Mouse (Mus musculus) limb, embryonic 12.5 days (tissue): Measurements from ENCODE around the gene Ipo11. TPM values are rescaled to one million over a fixed set of nuclear protein-coding genes. Genes with fewer than 3 reads are reported as not detected.

ENCODE experiments used
- ATAC-seq: fragments of 200-750 bp; cut with Nextera tagmentation; 2 replicates; pipeline ENCODE4 v1.8.0; 2017; ENCODE audit warnings: low read depth, moderate TSS enrichment; ENCODE audit not compliant: insufficient number of reproducible peaks, insufficient read depth, low FRiP score, low TSS enrichment
- H3K27ac ChIP-seq: fragments of 300-500 bp; sonication (generic); 2 replicates; pipeline ENCODE4 v1.5.1; 2016; ENCODE audit warnings: mild to moderate bottlenecking, moderate library complexity
- H3K27me3 ChIP-seq: fragments of 300-500 bp; sonication (generic); 2 replicates; pipeline ENCODE4 v1.6.1; 2016; ENCODE audit warnings: mild to moderate bottlenecking, moderate library complexity
- H3K36me3 ChIP-seq: fragments of 300-500 bp; sonication (generic); 2 replicates; pipeline ENCODE4 v1.6.1; 2016; ENCODE audit warnings: mild to moderate bottlenecking, moderate library complexity
- H3K4me1 ChIP-seq: fragments of 300-500 bp; sonication (generic); replicated peaks from 2 replicates; pipeline ENCODE4 v1.6.1; 2016
- H3K4me2 ChIP-seq: fragments of 300-500 bp; sonication (generic); 2 replicates; pipeline ENCODE4 v1.6.1; 2016; ENCODE audit warnings: mild to moderate bottlenecking, moderate library complexity
- H3K4me3 ChIP-seq: fragments of 300-500 bp; sonication (generic); replicated peaks from 2 replicates; pipeline ENCODE4 v1.5.1; 2016; ENCODE audit warnings: mild to moderate bottlenecking
- H3K9ac ChIP-seq: fragments of 300-500 bp; sonication (generic); replicated peaks from 2 replicates; pipeline ENCODE4 v1.6.1; 2016; ENCODE audit warnings: mild to moderate bottlenecking, moderate library complexity
- H3K9me3 ChIP-seq: fragments of 300-500 bp; sonication (generic); 2 replicates; pipeline ENCODE4 v1.6.1; 2016; ENCODE audit warnings: mild to moderate bottlenecking, moderate library complexity
- WGBS: fragments of 180-500 bp; shearing (Covaris S2); methylation state at CpG from one replicate; pipeline ENCODE4 v1.1.7; 2016; 5-methylcytosine and 5-hydroxymethylcytosine counted together
- polyA plus RNA-seq: library from polyadenylated mRNA; unstranded; fragments of >200 nt; fragmentation: Nextera tagmentation; extraction: Ambion mirVana; gene quantifications from 2 replicates; pipeline ENCODE4 v1.2.1, GENCODE M21; 2016

Ipo11 gene
- polyA plus RNA-seq, 1 experiment from 2014 or later = 59.0 TPM

DNA sequence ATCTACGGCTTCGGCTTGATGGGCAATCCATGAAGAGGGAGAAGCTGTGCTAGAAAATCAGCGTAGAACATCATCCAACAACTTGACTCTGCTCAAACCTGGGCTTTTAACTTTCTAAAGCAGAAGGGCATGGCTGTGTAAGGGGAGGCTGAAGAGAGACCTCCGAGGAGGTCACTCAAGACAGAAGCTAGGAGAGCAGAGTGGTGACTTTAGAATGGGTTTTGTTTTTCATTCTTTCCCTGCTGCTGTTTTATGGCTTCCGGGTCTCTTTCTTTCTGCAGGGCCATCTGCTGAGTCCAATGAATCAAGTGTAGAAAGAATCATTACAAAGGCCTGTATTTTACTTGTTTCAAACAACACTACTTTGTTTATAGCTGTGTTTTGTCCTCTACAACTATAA, 119.7 kb downstream of the Ipo11 start:
- ATAC-seq = no peak
- Histone ChIP-seq H3K36me3 (peaks cover 20% of the 10 kb centered on the region; the same call in 1 of the 2 replicates), H3K4me2 (no peak overlapping the region), H3K4me1 (no peaks in the 10 kb centered on the region; the same call in 1 of the 2 replicates), H3K9ac (no peak overlapping the region), H3K4me3 (no peak overlapping the region), H3K27me3 (no peaks in the 10 kb centered on the region), H3K9me3 (no peaks in the 10 kb centered on the region), H3K27ac (no peak overlapping the region)
- WGBS = 83% methylated on average over 5 of the region's 5 CpGs

GRCm38 (mm10) chr13:106813519-106813918, 123.2 kb downstream of the Ipo11 start:
- Histone ChIP-seq H3K9ac (no peak overlapping the region), H3K9me3 (no peaks in the 10 kb centered on the region), H3K4me1 (no peaks in the 10 kb centered on the region; the same call in 1 of the 2 replicates), H3K4me3 (no peak overlapping the region), H3K4me2 (no peak overlapping the region), H3K36me3 (peaks cover 36% of the 10 kb centered on the region), H3K27me3 (no peaks in the 10 kb centered on the region), H3K27ac (no peak overlapping the region)
- WGBS = 95% methylated on average over 4 of the region's 4 CpGs
- no peak for ATAC-seq

GRCm38 (mm10) chr13:106813087-106813486, 123.7 kb downstream of the Ipo11 start:
- Histone ChIP-seq H3K36me3 (peaks cover 36% of the 10 kb centered on the region), H3K4me3 (no peak overlapping the region), H3K9me3 (no peaks in the 10 kb centered on the region), H3K27ac (no peak overlapping the region), H3K4me2 (no peak overlapping the region), H3K4me1 (no peaks in the 10 kb centered on the region; the same call in 1 of the 2 replicates), H3K9ac (no peak overlapping the region), H3K27me3 (no peaks in the 10 kb centered on the region)
- no peak for ATAC-seq
- 89% methylated on average over 9 of the region's 9 CpGs for WGBS

DNA sequence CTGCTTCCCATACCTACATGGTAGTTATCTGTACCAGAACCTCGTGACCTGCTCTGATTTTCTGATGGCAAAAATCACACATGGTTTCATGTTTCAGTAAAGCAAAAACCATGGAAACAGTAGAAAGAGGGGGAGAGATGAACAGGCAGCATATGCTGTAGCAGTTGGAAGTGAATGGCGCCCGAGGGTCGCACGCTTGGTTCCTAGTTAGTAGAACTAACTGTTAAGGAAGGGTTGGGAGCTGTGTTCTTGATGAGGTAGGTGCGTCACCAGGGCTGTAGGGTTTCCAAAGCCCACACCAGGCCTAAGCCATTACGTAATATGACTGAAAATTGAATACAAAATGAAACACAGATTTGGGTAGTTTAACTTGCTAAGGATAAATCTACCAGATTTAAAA, 126.6 kb downstream of the Ipo11 start:
- H3K9ac ChIP-seq = no peak overlapping the region
- H3K27me3 ChIP-seq = no peaks in the 10 kb centered on the region
- H3K4me2 ChIP-seq = no peak overlapping the region
- no peak overlapping the region for H3K27ac ChIP-seq
- H3K36me3 ChIP-seq = peaks cover 41% of the 10 kb centered on the region
- no peaks in the 10 kb centered on the region for H3K9me3 ChIP-seq
- ATAC-seq = no peak
- 90% methylated on average over 7 of the region's 7 CpGs for WGBS
- H3K4me1 ChIP-seq = no peaks in the 10 kb centered on the region
- no peak overlapping the region for H3K4me3 ChIP-seq

DNA sequence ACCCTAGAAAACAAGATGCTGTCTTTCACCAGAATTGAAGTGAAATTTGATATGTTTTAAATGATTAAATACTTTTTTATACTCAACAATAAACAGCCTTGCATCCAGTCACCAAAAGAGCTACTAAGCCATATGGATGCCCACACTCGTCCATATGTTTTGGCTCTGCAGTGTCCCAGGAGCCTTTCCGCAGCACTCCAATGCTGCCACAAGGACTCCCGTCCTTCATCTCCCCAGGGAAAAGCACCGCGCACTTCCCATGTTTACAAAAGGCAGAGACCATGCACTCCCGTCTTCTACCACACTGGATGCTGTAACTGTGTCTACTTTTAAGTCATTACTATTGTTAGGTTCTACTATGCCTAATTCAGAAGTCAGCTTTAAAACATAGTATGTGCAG, 127.9 kb downstream of the Ipo11 start:
- ATAC-seq = no peak
- WGBS = 89% methylated on average over 6 of the region's 6 CpGs
- H3K36me3 ChIP-seq = peaks cover 37% of the 10 kb centered on the region
- H3K4me3 ChIP-seq = no peak overlapping the region
- H3K27me3 ChIP-seq = no peaks in the 10 kb centered on the region
- H3K27ac ChIP-seq = no peak overlapping the region
- no peak overlapping the region for H3K4me2 ChIP-seq
- no peaks in the 10 kb centered on the region for H3K9me3 ChIP-seq
- H3K9ac ChIP-seq = no peak overlapping the region
- no peaks in the 10 kb centered on the region for H3K4me1 ChIP-seq

GRCm38 (mm10) chr13:106808315-106808714, 128.4 kb downstream of the Ipo11 start:
- 94% methylated on average over 2 of the region's 2 CpGs for WGBS
- Histone ChIP-seq H3K27me3 (no peaks in the 10 kb centered on the region), H3K36me3 (peaks cover 33% of the 10 kb centered on the region)

GRCm38 (mm10) chr13:106807303-106807702, 129.5 kb downstream of the Ipo11 start:
- Histone ChIP-seq H3K27ac (no peak overlapping the region), H3K9ac (no peak overlapping the region), H3K4me1 (no peaks in the 10 kb centered on the region), H3K4me2 (no peak overlapping the region), H3K4me3 (no peak overlapping the region), H3K36me3 (peaks cover 33% of the 10 kb centered on the region), H3K27me3 (no peaks in the 10 kb centered on the region), H3K9me3 (no peaks in the 10 kb centered on the region)
- no peak for ATAC-seq
- 93% methylated on average over 5 of the region's 5 CpGs for WGBS

More at GRCm38 (mm10) chr13:106808315-106808714, 128.4 kb downstream of the Ipo11 start:
- H3K4me1 ChIP-seq = no peaks in the 10 kb centered on the region
- no peak overlapping the region for H3K4me2 ChIP-seq
- H3K9ac ChIP-seq = no peak overlapping the region
- H3K4me3 ChIP-seq = no peak overlapping the region
- H3K9me3 ChIP-seq = no peaks in the 10 kb centered on the region
- H3K27ac ChIP-seq = no peak overlapping the region
- no peak for ATAC-seq

DNA sequence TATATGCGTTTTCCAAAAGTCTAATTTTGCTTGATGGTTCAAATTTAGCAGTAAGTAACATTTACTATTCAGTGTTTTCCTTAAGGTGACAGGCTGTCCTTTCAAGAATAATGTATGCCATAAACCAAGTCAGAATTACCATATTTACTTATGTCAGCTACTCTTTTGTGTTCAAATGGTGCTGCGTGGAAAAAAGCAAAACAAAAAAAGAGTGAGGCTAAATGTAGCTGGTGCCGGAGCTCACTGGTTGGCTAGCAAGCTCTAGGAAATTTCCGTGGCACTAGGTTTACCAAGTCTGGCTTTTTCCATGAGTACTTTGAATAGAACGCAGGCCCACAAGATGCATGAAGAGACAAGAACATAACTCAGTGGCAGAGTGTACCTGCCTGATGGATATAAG, 131.6 kb downstream of the Ipo11 start:
- ATAC-seq = no peak
- H3K27me3 ChIP-seq = no peaks in the 10 kb centered on the region
- no peak overlapping the region for H3K27ac ChIP-seq
- WGBS = 93% methylated on average over 5 of the region's 5 CpGs
- peaks cover 25% of the 10 kb centered on the region for H3K36me3 ChIP-seq
- H3K9me3 ChIP-seq = no peaks in the 10 kb centered on the region
- no peak overlapping the region for H3K4me3 ChIP-seq
- H3K4me2 ChIP-seq = no peak overlapping the region
- no peak overlapping the region for H3K9ac ChIP-seq
- H3K4me1 ChIP-seq = no peaks in the 10 kb centered on the region

DNA sequence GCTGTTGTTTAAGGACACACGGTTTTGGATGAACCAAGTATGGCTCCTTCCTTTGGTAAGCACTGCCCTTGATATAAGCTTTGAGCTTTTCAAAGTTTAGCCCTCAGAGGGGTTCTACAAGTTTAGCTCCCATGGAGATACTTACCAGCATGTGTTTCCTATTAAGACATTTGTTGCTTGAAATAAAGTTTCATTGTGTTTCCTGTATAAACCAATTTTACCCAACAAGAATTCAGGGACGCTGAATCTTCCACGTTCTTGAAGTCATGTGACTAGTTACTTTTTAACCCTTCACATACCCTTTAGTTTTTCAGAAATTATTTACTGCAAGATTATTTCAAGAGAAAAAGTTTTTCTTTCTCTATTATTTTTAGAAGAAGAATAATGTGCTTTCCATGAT, 138.7 kb downstream of the Ipo11 start:
- Histone ChIP-seq H3K9ac (no peak overlapping the region), H3K4me1 (no peaks in the 10 kb centered on the region; the same call in 1 of the 2 replicates), H3K36me3 (peaks cover 31% of the 10 kb centered on the region), H3K4me2 (no peak overlapping the region), H3K4me3 (no peak overlapping the region), H3K9me3 (no peaks in the 10 kb centered on the region), H3K27ac (no peak overlapping the region), H3K27me3 (no peaks in the 10 kb centered on the region)
- ATAC-seq = no peak
- 29% methylated on average over 3 of the region's 3 CpGs for WGBS

DNA sequence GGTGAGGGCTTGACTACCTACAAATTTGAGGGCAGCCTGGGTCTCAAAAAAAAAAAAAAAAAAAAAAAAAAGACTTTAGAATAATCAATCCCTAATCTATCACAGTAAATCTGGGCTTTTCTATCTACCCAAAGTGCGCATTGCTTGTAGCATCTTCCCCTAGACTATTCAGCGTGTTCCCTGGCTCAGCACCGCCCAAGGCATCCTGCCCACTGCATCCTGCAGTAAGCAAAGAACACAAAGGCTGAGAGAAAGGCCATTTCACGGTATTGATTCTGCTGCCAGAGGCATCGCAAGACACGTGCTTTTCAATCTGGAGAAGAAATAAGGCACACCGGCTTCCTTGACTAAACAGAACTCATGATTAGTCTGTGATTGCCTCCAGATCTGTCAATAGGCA, 147.9 kb downstream of the Ipo11 start:
- H3K4me2 ChIP-seq = no peak overlapping the region

GRCm38 (mm10) chr13:106768807-106769206, 168.0 kb downstream of the Ipo11 start:
- H3K9ac ChIP-seq = no peak overlapping the region
- WGBS = 90% methylated on average over 10 of the region's 10 CpGs
- no peak overlapping the region for H3K4me2 ChIP-seq
- H3K9me3 ChIP-seq = no peaks in the 10 kb centered on the region
- H3K27me3 ChIP-seq = no peaks in the 10 kb centered on the region
- no peaks in the 10 kb centered on the region for H3K36me3 ChIP-seq
- H3K27ac ChIP-seq = no peak overlapping the region
- H3K4me3 ChIP-seq = no peak overlapping the region
- ATAC-seq = no peak
- no peaks in the 10 kb centered on the region for H3K4me1 ChIP-seq

More for the DNA sequence above, 147.9 kb downstream of the Ipo11 start:
- WGBS = 92% methylated on average over 7 of the region's 7 CpGs
- H3K9me3 ChIP-seq = peaks cover 9% of the 10 kb centered on the region; the same call in 1 of the 2 replicates
- H3K27me3 ChIP-seq = no peaks in the 10 kb centered on the region
- no peak for ATAC-seq
- no peak overlapping the region for H3K27ac ChIP-seq
- no peaks in the 10 kb centered on the region for H3K4me1 ChIP-seq
- no peak overlapping the region for H3K9ac ChIP-seq
- H3K36me3 ChIP-seq = peaks cover 19% of the 10 kb centered on the region
- no peak overlapping the region for H3K4me3 ChIP-seq

GRCm38 (mm10) chr13:106762611-106763010, 174.1 kb downstream of the Ipo11 start:
- Histone ChIP-seq H3K4me1 (no peaks in the 10 kb centered on the region), H3K9ac (no peak overlapping the region)
- WGBS = 46% methylated on average over 1 of the region's 1 CpGs

More at GRCm38 (mm10) chr13:106762611-106763010, 174.1 kb downstream of the Ipo11 start:
- no peak for ATAC-seq
- H3K4me2 ChIP-seq = no peak overlapping the region
- H3K4me3 ChIP-seq = no peak overlapping the region
- no peaks in the 10 kb centered on the region for H3K36me3 ChIP-seq
- H3K9me3 ChIP-seq = no peaks in the 10 kb centered on the region
- H3K27ac ChIP-seq = no peak overlapping the region
- H3K27me3 ChIP-seq = no peaks in the 10 kb centered on the region
